Mouse (Mus musculus): ENCODE measurements around the gene Ppp1r26.

DNA sequence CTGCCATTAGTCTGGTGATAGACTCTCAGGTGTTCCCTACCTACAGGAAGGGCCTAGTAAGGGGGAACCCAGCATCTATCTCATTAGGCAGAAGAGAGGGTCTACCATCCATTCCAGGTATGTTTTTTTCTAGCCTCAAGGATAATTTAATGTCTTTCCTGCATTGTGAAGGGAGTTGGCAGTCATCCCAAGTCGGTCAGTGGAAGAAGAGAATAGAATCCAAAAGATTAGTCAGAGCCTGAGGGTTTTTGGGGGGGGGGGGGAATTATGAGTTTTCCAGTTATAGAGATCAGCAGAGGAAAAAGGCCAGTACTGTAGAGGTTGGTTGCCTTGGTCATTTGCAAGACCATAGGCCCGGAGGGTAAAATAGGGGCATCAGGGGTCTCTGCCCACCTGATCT, 47.9 kb downstream of the Ppp1r26 start:
- TF ChIP-seq CTCF (IDR thresholded peaks at IDR 0.05 in 2 of 3, conservative IDR thresholded peaks at IDR 0.05 in 1 of 3; ENCODE audit: control insufficient read depth in 1 of 3, insufficient read depth in 1 of 3, low read depth in 2 of 3, low read length in 3 of 3, poor library complexity in 1 of 3, severe bottlenecking in 1 of 3) (no peak), ETS1 (IDR thresholded peaks at IDR 0.05; ENCODE audit: low read depth, low read length) (no peak), KAT2A (conservative IDR thresholded peaks at IDR 0.05; ENCODE audit: low read depth, low read length) (no peak), EP300 (IDR thresholded peaks at IDR 0.05; ENCODE audit: low read depth in 1 of 2, low read length in 2 of 2) (no peak), POLR2AphosphoS2 (IDR thresholded peaks at IDR 0.05; ENCODE audit: low read length) (no peak)

Data from MEL (cell line).